Mouse (Mus musculus): ENCODE measurements around the gene Rhot2.

DNA sequence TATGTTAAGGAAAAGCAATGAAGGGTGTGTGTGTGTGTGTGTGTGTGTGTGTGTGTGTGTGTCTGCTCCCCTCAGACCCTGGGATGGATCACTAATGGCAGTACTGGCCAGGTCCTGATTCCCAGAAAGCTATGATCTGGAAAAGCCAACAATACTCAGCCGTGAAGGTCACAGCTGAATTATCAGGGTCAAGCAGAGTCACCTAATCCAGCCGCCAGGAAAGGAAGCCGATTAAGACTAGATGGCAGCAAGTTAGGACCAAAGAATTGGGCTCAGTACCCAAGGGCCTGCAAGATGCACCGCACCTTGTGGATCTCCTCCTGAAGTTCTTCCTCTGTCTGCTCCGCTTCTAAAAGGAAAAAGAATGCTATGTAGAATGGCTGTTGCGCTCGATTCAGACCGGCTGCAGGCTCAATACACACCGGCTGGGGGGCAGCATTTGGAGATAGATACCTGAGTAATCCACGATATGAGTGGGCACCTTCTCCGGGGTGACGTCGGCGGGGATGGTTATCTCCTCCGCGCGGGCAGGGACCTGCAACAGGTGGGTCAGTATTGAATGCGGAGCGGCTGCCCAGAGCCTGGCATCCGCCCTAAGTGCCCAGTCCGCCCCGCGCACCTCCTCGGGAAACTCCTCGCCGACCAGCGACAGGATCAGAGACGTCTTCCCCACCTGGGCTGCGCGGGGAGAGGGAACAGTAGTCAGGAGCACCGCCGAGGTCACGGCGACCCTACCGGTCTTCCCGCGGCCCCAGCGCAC, 835 bp downstream of the Rhot2 start:
- TF ChIP-seq CTCF (IDR thresholded peaks at IDR 0.05; ENCODE audit: low read depth) (no peak), EP300 (IDR thresholded peaks at IDR 0.05; ENCODE audit: low read depth) (no peak)

All from liver, postnatal 0 days (tissue).